Mouse (Mus musculus) liver, adult 2 months (tissue): Measurements from ENCODE around the gene 4931406C07Rik. TPM values are rescaled to one million over a fixed set of nuclear protein-coding genes. Genes with fewer than 3 reads are reported as not detected.

ENCODE experiments used
- DNase-seq: peaks from one replicate; pipeline ENCODE4 v3.0.0-alpha.2; 2011; ENCODE audit warnings: low read depth, low spot score; ENCODE audit errors: extremely low read depth
- H3K27ac ChIP-seq: fragments of 200-500 bp; replicated peaks from 2 replicates; pipeline ENCODE4 v1.5.1; 2012; ENCODE audit warnings: low read depth, mild to moderate bottlenecking, control low read depth, inconsistent platforms, low read length; ENCODE audit not compliant: insufficient read depth
- H3K27me3 ChIP-seq: fragments of 200-500 bp; 2 replicates; pipeline ENCODE4 v1.6.1; 2012; ENCODE audit warnings: mild to moderate bottlenecking, moderate library complexity, low read length, inconsistent platforms; ENCODE audit not compliant: control insufficient read depth, insufficient read depth
- H3K36me3 ChIP-seq: fragments of 200-500 bp; 2 replicates; pipeline ENCODE4 v1.6.1; 2012; ENCODE audit warnings: low read length, inconsistent platforms; ENCODE audit not compliant: control insufficient read depth, insufficient read depth
- H3K4me1 ChIP-seq: fragments of 200-500 bp; 2 replicates; pipeline ENCODE4 v1.6.1; 2011; ENCODE audit warnings: low read length; ENCODE audit not compliant: control insufficient read depth, insufficient read depth
- H3K4me3 ChIP-seq: fragments of 200-500 bp; 2 replicates; pipeline ENCODE4 v1.5.1; 2011; ENCODE audit warnings: low read depth, mild to moderate bottlenecking, control low read depth, low read length, moderate library complexity; ENCODE audit not compliant: insufficient read depth
- H3K79me2 ChIP-seq: fragments of 200-500 bp; 2 replicates; pipeline ENCODE4 v1.6.1; 2012; ENCODE audit warnings: inconsistent platforms, mild to moderate bottlenecking, low read length, moderate library complexity; ENCODE audit not compliant: control insufficient read depth, insufficient read depth
- H3K9ac ChIP-seq: fragments of 200-500 bp; 2 replicates; pipeline ENCODE4 v1.6.1; 2012; ENCODE audit warnings: low read depth, mild to moderate bottlenecking, control low read depth, inconsistent platforms, low read length
- POLR2A ChIP-seq: fragments of 200-500 bp; IDR thresholded peaks from 2 replicates; pipeline ENCODE4 v1.6.1; 2011; ENCODE audit warnings: low read length, control low read depth; ENCODE audit not compliant: insufficient read depth; ENCODE audit errors: extremely low read depth
- WGBS: fragments of 180-500 bp; shearing (Covaris S2); methylation state at CpG from one replicate; pipeline ENCODE4 v1.1.7; 2018; 5-methylcytosine and 5-hydroxymethylcytosine counted together
- polyA plus RNA-seq: library from polyadenylated mRNA; depleted of rRNA; stranded (reverse); fragments of >200 nt; gene quantifications from 2 replicates; pipeline ENCODE4 v1.2.3, GENCODE M21; 2012; rRNA removed
- total RNA-seq: library from RNA; depleted of rRNA; stranded (reverse); fragments of >200 nt; gene quantifications from 2 replicates; pipeline ENCODE4 v1.2.3, GENCODE M21; 2014; rRNA removed

The 4931406C07Rik gene
- total and polyA plus RNA-seq, 2 experiments: 48.2 to 174 TPM

- H3K4me3 ChIP-seq: no peak overlapping the region
- no peaks in the 10 kb centered on the region for H3K36me3 ChIP-seq
- H3K79me2 ChIP-seq: no peaks in the 10 kb centered on the region
- H3K27me3 ChIP-seq: no peaks in the 10 kb centered on the region
- no peak for DNase-seq
- 100% methylated on average over 1 of the region's 1 CpGs for WGBS
- no peak for TF ChIP-seq POLR2A
- no peak overlapping the region for H3K9ac ChIP-seq
- H3K27ac ChIP-seq: no peak overlapping the region
- no peaks in the 10 kb centered on the region for H3K4me1 ChIP-seq
Observed at GRCm38 (mm10) chr9:15233604-15234003, 72.6 kb downstream of the 4931406C07Rik start.

Other genes starting within 250 kb of the 4931406C07Rik start
- under 0.01 TPM in 1 of 2 replicates, not detected in the other for gene Hephl1, start 194.3 kb downstream of the 4931406C07Rik start, total RNA-seq
- not detected in 2 replicates for gene Hephl1, start 194.3 kb downstream of the 4931406C07Rik start, polyA plus RNA-seq
- 0.07 and 0.09 TPM in 2 replicates for gene Vstm5, start 67.4 kb downstream of the 4931406C07Rik start, total RNA-seq
- gene Vstm5, start 67.4 kb downstream of the 4931406C07Rik start, polyA plus RNA-seq: 0.15 and 0.24 TPM in 2 replicates
- gene Med17, start 26.5 kb downstream of the 4931406C07Rik start, total RNA-seq: 8.5 and 10.7 TPM in 2 replicates
- gene Med17, start 26.5 kb downstream of the 4931406C07Rik start, polyA plus RNA-seq: 12.6 and 12.9 TPM in 2 replicates
- 179 and 188 TPM in 2 replicates for gene Taf1d, start 234 bp downstream of the 4931406C07Rik start, total RNA-seq
- 4.1 and 6.8 TPM in 2 replicates for gene Taf1d, start 234 bp downstream of the 4931406C07Rik start, polyA plus RNA-seq
- gene Cep295, start 51.3 kb upstream of the 4931406C07Rik start, total RNA-seq: 3.8 and 4.9 TPM in 2 replicates
- gene Cep295, start 51.3 kb upstream of the 4931406C07Rik start, polyA plus RNA-seq: 0.47 and 1.5 TPM in 2 replicates
- 7.9 and 8.9 TPM in 2 replicates for gene Smco4, start 187.0 kb upstream of the 4931406C07Rik start, total RNA-seq
- 5.7 and 5.9 TPM in 2 replicates for gene Smco4, start 187.0 kb upstream of the 4931406C07Rik start, polyA plus RNA-seq